Mouse (Mus musculus) liver, postnatal 0 days (tissue): ENCODE data around the gene Scamp2. TPM values are rescaled to one million over a fixed set of nuclear protein-coding genes. Genes with fewer than 3 reads are reported as not detected.

ENCODE experiments used
- ATAC-seq: fragments of 200-750 bp; cut with Nextera tagmentation; 2 replicates; pipeline ENCODE4 v1.8.0; 2017; ENCODE audit warnings: mild to moderate bottlenecking, moderate library complexity
- DNase-seq: peaks from one replicate; pipeline ENCODE4 v3.0.0-alpha.2; 2016
- H3K27ac ChIP-seq: fragments of 300-500 bp; sonication (generic); 2 replicates; pipeline ENCODE4 v1.5.1; 2014; ENCODE audit warnings: antibody characterized with exemption, moderate library complexity, mild to moderate bottlenecking, low read depth
- H3K27me3 ChIP-seq: fragments of 300-500 bp; sonication (generic); 2 replicates; pipeline ENCODE4 v1.6.1; 2014; ENCODE audit warnings: low read length, control low read depth, mixed read lengths; ENCODE audit not compliant: insufficient read depth
- H3K36me3 ChIP-seq: fragments of 300-500 bp; sonication (generic); replicated peaks from 2 replicates; pipeline ENCODE4 v1.6.1; 2014; ENCODE audit warnings: mild to moderate bottlenecking, control low read depth, low read length, moderate library complexity, mixed read lengths; ENCODE audit not compliant: insufficient read depth
- H3K4me1 ChIP-seq: fragments of 300-500 bp; sonication (generic); 2 replicates; pipeline ENCODE4 v1.6.1; 2014; ENCODE audit warnings: antibody characterized with exemption, mild to moderate bottlenecking, control low read depth; ENCODE audit not compliant: insufficient read depth
- H3K4me2 ChIP-seq: fragments of 300-500 bp; sonication (generic); 2 replicates; pipeline ENCODE4 v1.6.1; 2014; ENCODE audit warnings: low read depth, mild to moderate bottlenecking, low read length, moderate library complexity, mixed read lengths
- H3K4me3 ChIP-seq: fragments of 300-500 bp; sonication (generic); 2 replicates; pipeline ENCODE4 v1.5.1; 2014; ENCODE audit warnings: low read depth, low read length
- H3K9ac ChIP-seq: fragments of 300-500 bp; sonication (generic); replicated peaks from 2 replicates; pipeline ENCODE4 v1.6.1; 2014; ENCODE audit warnings: mild to moderate bottlenecking, moderate library complexity
- H3K9me3 ChIP-seq: fragments of 300-500 bp; sonication (generic); 2 replicates; pipeline ENCODE4 v1.6.1; 2016; ENCODE audit warnings: mild to moderate bottlenecking, control low read depth, low read length, mixed read lengths
- CTCF ChIP-seq: sonication (generic); IDR thresholded peaks from 2 replicates; pipeline ENCODE4 v1.5.1; 2016; ENCODE audit warnings: antibody characterized with exemption, low read depth
- EP300 ChIP-seq: IDR thresholded peaks from 2 replicates; pipeline ENCODE4 v1.6.1; 2016; ENCODE audit warnings: antibody characterized with exemption, low read depth, mild to moderate bottlenecking
- WGBS: fragments of 180-500 bp; shearing (Covaris S2); extraction: QIAGEN DNeasy Blood & Tissue Kit; methylation state at CpG from one replicate; pipeline ENCODE4 v1.1.7; 2014; ENCODE audit not compliant: insufficient replicate concordance; 5-methylcytosine and 5-hydroxymethylcytosine counted together
- polyA plus RNA-seq: library from polyadenylated mRNA; unstranded; fragments of >200 nt; fragmentation: Nextera tagmentation; extraction: Ambion mirVana; gene quantifications from 2 replicates; pipeline ENCODE4 v1.2.1, GENCODE M21; 2015

Scamp2 gene
- polyA plus RNA-seq, 1 experiment from 2014 or later, result 31.2 TPM

- H3K4me1 ChIP-seq, result peaks cover 12% of the 10 kb centered on the region
- H3K4me2 ChIP-seq, result peak within 1 kb of the TSS; percentile 82
- ATAC-seq (peak; percentile 94), DNase-seq (peak; percentile 91)
- H3K27ac ChIP-seq, result peak within 1 kb of the TSS; percentile 84
- peak within 1 kb of the TSS; percentile 79 for H3K9ac ChIP-seq
- TF ChIP-seq EP300, result no peak
- H3K27me3 ChIP-seq, result no peaks in the 10 kb centered on the region
- 2% methylated on average over 39 of the region's 45 CpGs for WGBS
- peak within 1 kb of the TSS; percentile 84 for H3K4me3 ChIP-seq
- H3K36me3 ChIP-seq, result peaks cover 45% of the 10 kb centered on the region
- no peaks in the 10 kb centered on the region for H3K9me3 ChIP-seq
These were observed 23.6 kb upstream of the Scamp2 start, which contains the start of gene Fam219b for GRCm38 (mm10) chr9:57537044-57537727. Gene Fam219b (plus strand): TSS chr9:57537528.

- Histone ChIP-seq H3K4me2 (peak overlapping the region; percentile 82), H3K9ac (peak overlapping the region; percentile 79), H3K4me1 (peaks cover 12% of the 10 kb centered on the region), H3K4me3 (peak overlapping the region; percentile 84), H3K27ac (peak overlapping the region; percentile 84), H3K9me3 (no peaks in the 10 kb centered on the region), H3K36me3 (peaks cover 45% of the 10 kb centered on the region), H3K27me3 (no peaks in the 10 kb centered on the region)
- TF ChIP-seq CTCF, result no peak
- TF ChIP-seq EP300, result no peak
- ATAC-seq, result peak; percentile 47
- WGBS, result under 1% methylated on average over 24 of the region's 24 CpGs
- no peak for DNase-seq
These were observed 23.0 kb upstream of the Scamp2 start for GRCm38 (mm10) chr9:57537728-57538181.

- ATAC-seq, result no peak
- H3K27me3 ChIP-seq, result no peaks in the 10 kb centered on the region
- H3K9me3 ChIP-seq, result no peaks in the 10 kb centered on the region
- no peak overlapping the region for H3K4me3 ChIP-seq
- no peak overlapping the region for H3K4me2 ChIP-seq
- H3K36me3 ChIP-seq, result peaks cover 39% of the 10 kb centered on the region
- no peak for DNase-seq
- no peak overlapping the region for H3K27ac ChIP-seq
- no peak for TF ChIP-seq CTCF
- TF ChIP-seq EP300, result no peak
- WGBS, result 87% methylated on average over 2 of the region's 2 CpGs
- H3K4me1 ChIP-seq, result peaks cover 12% of the 10 kb centered on the region
- no peak overlapping the region for H3K9ac ChIP-seq
These were observed 21.2 kb upstream of the Scamp2 start for GRCm38 (mm10) chr9:57539550-57539949.

- Histone ChIP-seq H3K4me1 (peaks cover 12% of the 10 kb centered on the region), H3K27ac (no peak overlapping the region), H3K36me3 (peaks cover 49% of the 10 kb centered on the region), H3K9me3 (no peaks in the 10 kb centered on the region), H3K27me3 (no peaks in the 10 kb centered on the region), H3K9ac (no peak overlapping the region), H3K4me2 (no peak overlapping the region), H3K4me3 (no peak overlapping the region)
- TF ChIP-seq CTCF (peak; percentile 83), EP300 (no peak)
- DNase-seq (peak; percentile 57), ATAC-seq (no peak)
- WGBS, result 4% methylated on average over 1 of the region's 1 CpGs
These were observed 19.4 kb upstream of the Scamp2 start for GRCm38 (mm10) chr9:57541312-57541711.

GRCm38 (mm10) chr9:57543951-57544350 is 16.8 kb upstream of the Scamp2 start:
- peaks cover 8% of the 10 kb centered on the region for H3K4me1 ChIP-seq
- DNase-seq (no peak), ATAC-seq (no peak)
- no peak overlapping the region for H3K4me3 ChIP-seq
- no peak overlapping the region for H3K27ac ChIP-seq
- no peak overlapping the region for H3K9ac ChIP-seq
- H3K27me3 ChIP-seq, result no peaks in the 10 kb centered on the region
- no peaks in the 10 kb centered on the region for H3K9me3 ChIP-seq
- WGBS, result 77% methylated on average over 3 of the region's 3 CpGs
- no peak overlapping the region for H3K4me2 ChIP-seq
- peaks cover 54% of the 10 kb centered on the region for H3K36me3 ChIP-seq
- TF ChIP-seq CTCF, result no peak
- no peak for TF ChIP-seq EP300

- Histone ChIP-seq H3K27me3 (no peaks in the 10 kb centered on the region), H3K9me3 (no peaks in the 10 kb centered on the region), H3K9ac (no peak overlapping the region; the same call in 1 of the 2 replicates), H3K4me1 (peaks cover 12% of the 10 kb centered on the region), H3K27ac (no peak overlapping the region), H3K36me3 (peaks cover 34% of the 10 kb centered on the region), H3K4me2 (no peak overlapping the region), H3K4me3 (no peak overlapping the region)
- no peak for DNase-seq
- ATAC-seq, result peak; percentile 25; the same call in 1 of the 2 replicates
- no peak for TF ChIP-seq CTCF
- 53% methylated on average over 5 of the region's 5 CpGs for WGBS
These were observed 13.5 kb upstream of the Scamp2 start for GRCm38 (mm10) chr9:57547287-57547686.
